Mouse (Mus musculus) limb, embryonic 15.5 days (tissue): ENCODE data around the gene Wbp2. TPM values are rescaled to one million over a fixed set of nuclear protein-coding genes. Genes with fewer than 3 reads are reported as not detected.
A peak's percentile ranks its signal among the peaks of the same experiment; 100 is the strongest.

Experiments used
- ATAC-seq: fragments of 200-750 bp; cut with Nextera tagmentation; 2 replicates; pipeline ENCODE4 v1.8.0; 2017; ENCODE audit warnings: low read depth, moderate TSS enrichment; ENCODE audit not compliant: insufficient number of reproducible peaks, low FRiP score, low TSS enrichment
- H3K27ac ChIP-seq: fragments of 300-500 bp; sonication (generic); 2 replicates; pipeline ENCODE4 v1.5.1; 2015; ENCODE audit warnings: moderate library complexity, mild to moderate bottlenecking, inconsistent platforms
- H3K27me3 ChIP-seq: fragments of 300-500 bp; sonication (generic); 2 replicates; pipeline ENCODE4 v1.6.1; 2015; ENCODE audit warnings: inconsistent platforms
- H3K36me3 ChIP-seq: fragments of 300-500 bp; sonication (generic); 2 replicates; pipeline ENCODE4 v1.6.1; 2015; ENCODE audit warnings: inconsistent platforms
- H3K4me1 ChIP-seq: fragments of 300-500 bp; sonication (generic); 2 replicates; pipeline ENCODE4 v1.6.1; 2015; ENCODE audit warnings: inconsistent platforms
- H3K4me2 ChIP-seq: fragments of 300-500 bp; sonication (generic); 2 replicates; pipeline ENCODE4 v1.6.1; 2015; ENCODE audit warnings: mild to moderate bottlenecking, inconsistent platforms
- H3K4me3 ChIP-seq: fragments of 300-500 bp; sonication (generic); 2 replicates; pipeline ENCODE4 v1.5.1; 2015; ENCODE audit warnings: mild to moderate bottlenecking, inconsistent platforms
- H3K9ac ChIP-seq: fragments of 300-500 bp; sonication (generic); 2 replicates; pipeline ENCODE4 v1.6.1; 2015; ENCODE audit warnings: inconsistent platforms
- H3K9me3 ChIP-seq: fragments of 300-500 bp; sonication (generic); 2 replicates; pipeline ENCODE4 v1.6.1; 2016; ENCODE audit warnings: inconsistent platforms
- WGBS: fragments of 180-500 bp; shearing (Covaris S2); methylation state at CpG from one replicate; pipeline ENCODE4 v1.1.7; 2015; 5-methylcytosine and 5-hydroxymethylcytosine counted together
- polyA plus RNA-seq: library from polyadenylated mRNA; unstranded; fragments of >200 nt; fragmentation: Nextera tagmentation; extraction: Ambion mirVana; gene quantifications from 2 replicates; pipeline ENCODE4 v1.2.1, GENCODE M21; 2015

Gene Wbp2
- polyA plus RNA-seq, 1 experiment from 2014 or later: 61.6 TPM

DNA sequence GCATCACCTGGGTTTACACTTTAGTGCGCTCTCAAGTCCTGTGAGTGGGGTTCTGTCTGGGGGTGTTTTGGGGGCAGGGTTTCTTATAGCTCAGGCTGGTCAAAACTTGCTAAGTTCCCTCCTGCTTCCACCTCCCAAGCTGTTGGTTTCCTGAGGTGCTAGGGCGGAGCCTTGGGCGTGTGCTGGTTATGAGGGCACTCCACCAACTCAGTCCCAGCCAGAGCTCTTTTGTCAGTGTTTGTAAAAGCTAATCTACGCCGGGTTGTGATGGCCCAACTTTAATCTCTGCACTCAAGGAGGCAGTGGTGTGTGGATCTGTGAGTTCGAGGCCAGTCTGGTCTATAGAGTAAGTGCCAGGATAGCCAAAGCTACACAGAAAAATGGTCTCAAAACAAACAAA, 2.6 kb downstream of the Wbp2 start:
- Histone ChIP-seq H3K9me3 (no peaks in the 10 kb centered on the region), H3K4me2 (no peak overlapping the region), H3K9ac (no peak overlapping the region), H3K27ac (0 out of 2 replicates have a peak overlapping the region, but pooled peaks have one; percentile 2), H3K27me3 (no peaks in the 10 kb centered on the region), H3K4me1 (peaks cover 24% of the 10 kb centered on the region), H3K4me3 (no peak overlapping the region), H3K36me3 (peaks cover 48% of the 10 kb centered on the region)
- no peak for ATAC-seq
- WGBS: 82% methylated on average over 6 of the region's 6 CpGs

DNA sequence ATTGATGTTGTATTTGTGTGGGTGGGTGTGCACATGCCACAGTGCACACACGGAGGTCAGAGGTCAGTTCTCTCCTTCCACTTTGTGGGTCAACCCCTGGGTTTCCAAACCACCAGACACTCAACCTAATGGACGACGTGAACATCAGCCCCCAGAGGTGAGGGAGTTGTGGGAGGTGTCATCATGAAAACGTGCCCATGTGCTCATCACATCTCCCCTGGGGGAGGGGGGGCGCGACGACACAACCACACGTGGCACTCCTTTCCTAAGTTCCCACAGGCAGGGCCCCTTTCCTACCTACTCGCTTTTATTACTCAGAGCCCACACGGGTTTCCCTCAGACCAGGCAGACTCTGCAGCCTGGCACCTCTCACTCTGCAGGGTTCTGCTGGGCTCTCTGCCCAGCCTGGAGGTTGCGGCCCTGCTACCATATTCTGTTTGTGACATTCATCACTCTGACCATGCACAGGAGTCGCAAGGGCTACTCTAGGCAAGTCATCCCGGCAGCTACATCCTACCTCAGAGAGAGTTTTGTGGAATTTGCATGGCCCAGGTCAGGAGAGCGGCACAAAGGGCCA, 3.6 kb downstream of the Wbp2 start:
- Histone ChIP-seq H3K9me3 (no peaks in the 10 kb centered on the region), H3K4me3 (no peak overlapping the region), H3K36me3 (peaks cover 52% of the 10 kb centered on the region), H3K27ac (no peak overlapping the region), H3K4me1 (peaks cover 30% of the 10 kb centered on the region), H3K9ac (no peak overlapping the region), H3K27me3 (no peaks in the 10 kb centered on the region), H3K4me2 (no peak overlapping the region)
- WGBS: 87% methylated on average over 14 of the region's 14 CpGs
- ATAC-seq: no peak

DNA sequence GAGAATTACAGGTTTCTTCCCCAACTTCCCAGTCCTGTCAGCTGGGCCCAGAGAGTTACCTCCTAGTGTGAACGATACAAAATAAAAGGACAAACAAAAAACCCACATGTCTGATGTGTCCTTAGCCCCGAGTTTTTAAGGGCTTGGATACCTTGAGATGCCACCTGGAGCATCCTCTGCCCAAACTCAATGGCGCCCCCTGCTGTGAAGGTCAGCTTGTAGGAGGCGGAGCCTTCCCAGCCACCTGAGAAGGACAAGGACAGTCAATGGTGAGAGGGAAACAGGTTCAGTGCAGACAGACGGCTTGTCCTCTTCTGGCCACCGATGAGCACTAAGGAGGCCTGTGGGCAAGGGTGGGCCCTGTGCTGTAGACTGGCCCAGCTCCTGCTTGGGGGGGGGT, 5.7 kb downstream of the Wbp2 start:
- H3K4me1 ChIP-seq: peaks cover 39% of the 10 kb centered on the region
- H3K9me3 ChIP-seq: no peaks in the 10 kb centered on the region
- ATAC-seq: no peak
- H3K27me3 ChIP-seq: no peaks in the 10 kb centered on the region
- WGBS: 71% methylated on average over 6 of the region's 6 CpGs
- H3K9ac ChIP-seq: no peak overlapping the region
- no peak overlapping the region for H3K4me2 ChIP-seq
- no peak overlapping the region for H3K4me3 ChIP-seq
- H3K27ac ChIP-seq: no peak overlapping the region
- peaks cover 52% of the 10 kb centered on the region for H3K36me3 ChIP-seq

DNA sequence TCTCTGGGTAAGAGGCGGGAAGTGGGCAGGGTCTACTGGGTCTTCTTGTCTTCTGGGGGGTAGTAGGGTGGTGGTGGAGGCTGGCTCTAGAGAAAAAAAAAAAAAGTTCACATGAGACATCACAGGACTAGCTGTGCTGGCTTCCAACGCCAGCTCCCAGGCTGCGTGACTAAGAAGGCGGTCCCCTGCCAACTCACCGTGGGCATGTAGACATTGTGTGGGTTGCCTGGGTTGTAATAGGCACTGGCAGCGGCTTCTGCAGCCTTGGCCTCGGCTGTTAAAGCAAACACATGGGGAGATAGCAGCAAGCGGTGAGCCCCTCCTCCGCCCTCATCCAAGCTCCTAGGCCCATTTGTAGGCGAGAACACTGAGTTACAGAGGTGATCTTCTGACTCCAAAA, 7.3 kb downstream of the Wbp2 start:
- Histone ChIP-seq H3K27ac (peak overlapping the region; percentile 55; the same call in 1 of the 2 replicates), H3K36me3 (peaks cover 52% of the 10 kb centered on the region), H3K27me3 (no peaks in the 10 kb centered on the region)

DNA sequence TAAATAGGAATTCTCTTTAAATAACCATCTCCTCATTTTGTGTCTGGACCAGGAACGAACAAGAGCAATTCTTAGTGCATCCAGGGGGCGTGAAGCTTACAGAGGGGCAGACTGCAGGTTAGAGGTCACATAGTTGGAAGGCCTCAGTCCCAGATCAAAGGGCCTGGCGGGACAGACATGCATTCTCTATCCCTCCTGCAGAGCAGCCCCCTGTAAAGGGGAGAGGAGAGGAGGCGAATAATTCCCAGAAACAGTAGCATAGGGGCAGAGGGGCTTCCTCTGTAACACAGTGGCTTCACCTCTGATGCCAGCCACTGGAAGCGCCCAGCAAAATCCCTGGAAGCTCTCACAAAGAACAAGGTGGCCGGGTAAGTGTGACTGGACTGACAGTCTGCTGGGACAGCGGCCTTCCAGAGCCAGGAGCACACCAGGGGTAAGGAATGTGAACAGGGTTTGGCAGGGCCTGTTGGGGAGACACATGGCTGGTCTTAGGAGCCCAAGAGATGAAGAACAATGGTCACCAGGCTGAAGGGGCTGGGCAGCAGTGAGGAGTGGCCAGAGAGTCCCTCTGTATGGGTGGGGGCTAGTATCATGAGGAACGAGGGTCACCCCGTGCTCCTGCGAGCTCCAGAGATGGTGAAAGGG, 8.0 kb downstream of the Wbp2 start:
- Histone ChIP-seq H3K4me3 (no peak overlapping the region), H3K4me2 (no peak overlapping the region), H3K9ac (no peak overlapping the region), H3K9me3 (no peaks in the 10 kb centered on the region), H3K27ac (0 out of 2 replicates have a peak overlapping the region, but pooled peaks have one; percentile 55), H3K36me3 (peaks cover 48% of the 10 kb centered on the region), H3K27me3 (no peaks in the 10 kb centered on the region), H3K4me1 (peaks cover 28% of the 10 kb centered on the region)
- no peak for ATAC-seq
- 48% methylated on average over 10 of the region's 10 CpGs for WGBS

More for the DNA sequence above, 7.3 kb downstream of the Wbp2 start:
- ATAC-seq: no peak
- Histone ChIP-seq H3K9ac (no peak overlapping the region), H3K4me1 (peaks cover 33% of the 10 kb centered on the region), H3K9me3 (no peaks in the 10 kb centered on the region), H3K4me2 (no peak overlapping the region), H3K4me3 (no peak overlapping the region)
- WGBS: 77% methylated on average over 10 of the region's 10 CpGs

DNA sequence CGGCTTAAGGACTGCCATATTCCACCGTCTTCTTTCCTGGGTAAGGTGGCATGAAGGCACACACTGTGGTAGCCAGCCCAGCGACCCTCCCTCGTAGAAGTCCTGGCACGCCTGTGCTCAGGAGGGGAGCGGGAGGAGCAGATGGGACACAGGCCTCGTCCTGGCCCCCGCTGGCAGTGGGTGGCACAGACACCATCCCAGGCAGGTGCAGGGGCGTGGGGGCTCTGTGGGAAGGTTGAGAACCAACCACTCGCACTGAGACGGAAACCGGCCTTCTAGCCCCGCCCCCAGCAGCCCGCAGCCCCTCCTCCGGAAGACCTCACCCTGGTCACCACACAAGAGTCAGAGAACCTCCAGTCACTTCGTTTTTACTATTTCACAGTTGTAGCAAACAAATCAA, 8.6 kb downstream of the Wbp2 start:
- ATAC-seq: no peak
- H3K36me3 ChIP-seq: peaks cover 42% of the 10 kb centered on the region
- H3K27me3 ChIP-seq: no peaks in the 10 kb centered on the region
- WGBS: 8% methylated on average over 16 of the region's 16 CpGs
- H3K9ac ChIP-seq: no peak overlapping the region
- H3K27ac ChIP-seq: peak overlapping the region; percentile 83
- H3K4me1 ChIP-seq: peaks cover 27% of the 10 kb centered on the region
- H3K4me2 ChIP-seq: peak overlapping the region; percentile 47
- no peaks in the 10 kb centered on the region for H3K9me3 ChIP-seq
- peak overlapping the region; percentile 22 for H3K4me3 ChIP-seq

DNA sequence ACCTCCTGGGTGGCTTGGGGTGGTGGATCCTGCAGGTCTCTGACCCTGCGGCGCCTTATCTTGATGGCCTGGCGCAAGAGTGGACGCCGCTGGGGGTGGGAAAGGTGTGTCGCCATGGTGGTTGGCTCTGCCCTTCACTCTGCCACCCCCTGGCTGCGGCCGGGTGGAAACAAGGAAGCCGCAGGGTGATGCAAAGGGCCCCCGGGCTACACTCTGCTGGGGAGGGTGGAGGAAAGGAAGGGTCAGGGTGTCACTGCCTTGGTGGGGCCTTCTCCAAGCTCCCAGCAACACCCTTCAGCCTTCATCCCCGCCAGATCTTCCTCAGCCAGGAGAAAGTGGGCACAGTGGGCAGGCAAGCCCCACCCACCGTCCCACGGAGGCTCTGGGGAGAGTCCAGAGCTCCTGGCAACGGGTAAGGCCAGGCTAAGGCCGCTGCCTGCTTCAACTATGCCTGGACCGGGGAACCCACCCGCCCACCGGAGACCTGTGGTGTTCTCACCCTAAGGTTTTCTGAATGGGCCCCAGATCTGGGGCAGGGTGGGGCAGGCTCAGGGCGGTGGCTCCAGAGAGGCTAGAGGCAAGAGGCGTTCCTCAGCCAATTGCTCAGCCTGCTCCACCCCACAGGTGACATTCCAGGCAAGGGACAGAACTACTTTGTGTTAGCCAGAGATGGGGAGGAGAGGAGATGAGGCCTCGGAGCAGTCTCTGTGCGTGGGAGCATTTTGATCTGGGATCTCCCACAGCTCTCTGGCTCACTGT, 9.2 kb downstream of the Wbp2 start, which contains the start of gene Unc13d:
TSS of gene Unc13d (minus strand) at position 516 of the 759 bp plus-strand sequence.
- 55% methylated on average over 22 of the region's 22 CpGs for WGBS
- no peak within 1 kb of the TSS for H3K9ac ChIP-seq
- peaks cover 39% of the 10 kb centered on the region for H3K36me3 ChIP-seq
- H3K4me1 ChIP-seq: peaks cover 27% of the 10 kb centered on the region
- H3K27me3 ChIP-seq: no peaks in the 10 kb centered on the region
- no peak for ATAC-seq
- H3K4me3 ChIP-seq: peak within 1 kb of the TSS; percentile 22
- H3K9me3 ChIP-seq: no peaks in the 10 kb centered on the region
- peak within 1 kb of the TSS; percentile 83 for H3K27ac ChIP-seq
- peak within 1 kb of the TSS; percentile 47 for H3K4me2 ChIP-seq

DNA sequence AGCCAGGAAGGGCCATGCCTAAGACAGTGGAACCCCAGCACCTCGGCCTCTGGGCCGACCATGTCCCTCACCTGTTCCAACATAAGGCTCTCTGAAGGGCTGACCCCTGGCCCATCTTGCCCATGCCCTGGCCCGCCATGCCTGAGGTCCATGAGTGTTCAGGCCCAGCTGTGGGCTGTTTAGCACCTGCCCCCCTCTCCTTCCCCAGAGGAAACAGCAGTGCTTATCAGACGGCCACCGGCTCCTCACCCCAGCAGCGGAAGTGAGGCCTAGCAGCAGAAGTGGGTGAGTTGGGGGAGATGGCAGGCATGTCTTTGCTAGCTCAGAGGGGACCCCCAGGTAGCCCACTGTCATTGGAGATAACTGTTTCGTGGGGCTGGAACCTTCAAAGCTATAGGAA, 10.0 kb downstream of the Wbp2 start:
- H3K4me3 ChIP-seq: no peak overlapping the region
- no peak overlapping the region for H3K27ac ChIP-seq
- peaks cover 31% of the 10 kb centered on the region for H3K36me3 ChIP-seq
- H3K4me2 ChIP-seq: 0 out of 2 replicates have a peak overlapping the region, but pooled peaks have one; percentile 47
- peaks cover 27% of the 10 kb centered on the region for H3K4me1 ChIP-seq
- no peak for ATAC-seq
- no peaks in the 10 kb centered on the region for H3K9me3 ChIP-seq
- no peak overlapping the region for H3K9ac ChIP-seq
- WGBS: 82% methylated on average over 7 of the region's 7 CpGs
- no peaks in the 10 kb centered on the region for H3K27me3 ChIP-seq

DNA sequence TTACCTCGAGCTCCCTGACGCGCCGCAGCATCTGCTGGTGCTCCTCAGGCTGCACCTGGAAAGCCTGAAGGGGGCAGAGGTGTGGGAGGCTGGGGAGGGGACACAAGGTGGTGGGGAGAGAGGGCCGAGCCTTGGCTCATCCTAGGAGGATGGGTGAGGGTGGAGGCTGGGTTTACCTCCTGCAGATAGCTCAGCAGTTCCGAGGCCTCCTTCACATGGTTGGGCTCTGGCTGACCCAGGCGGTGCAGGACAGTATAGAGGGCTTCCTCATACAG, 10.6 kb downstream of the Wbp2 start:
- H3K27me3 ChIP-seq: no peaks in the 10 kb centered on the region
- ATAC-seq: no peak
- H3K4me1 ChIP-seq: peaks cover 27% of the 10 kb centered on the region
- 58% methylated on average over 7 of the region's 7 CpGs for WGBS
- no peak overlapping the region for H3K9ac ChIP-seq
- no peak overlapping the region for H3K4me2 ChIP-seq
- H3K27ac ChIP-seq: no peak overlapping the region
- no peak overlapping the region for H3K4me3 ChIP-seq
- H3K9me3 ChIP-seq: no peaks in the 10 kb centered on the region
- peaks cover 25% of the 10 kb centered on the region for H3K36me3 ChIP-seq

DNA sequence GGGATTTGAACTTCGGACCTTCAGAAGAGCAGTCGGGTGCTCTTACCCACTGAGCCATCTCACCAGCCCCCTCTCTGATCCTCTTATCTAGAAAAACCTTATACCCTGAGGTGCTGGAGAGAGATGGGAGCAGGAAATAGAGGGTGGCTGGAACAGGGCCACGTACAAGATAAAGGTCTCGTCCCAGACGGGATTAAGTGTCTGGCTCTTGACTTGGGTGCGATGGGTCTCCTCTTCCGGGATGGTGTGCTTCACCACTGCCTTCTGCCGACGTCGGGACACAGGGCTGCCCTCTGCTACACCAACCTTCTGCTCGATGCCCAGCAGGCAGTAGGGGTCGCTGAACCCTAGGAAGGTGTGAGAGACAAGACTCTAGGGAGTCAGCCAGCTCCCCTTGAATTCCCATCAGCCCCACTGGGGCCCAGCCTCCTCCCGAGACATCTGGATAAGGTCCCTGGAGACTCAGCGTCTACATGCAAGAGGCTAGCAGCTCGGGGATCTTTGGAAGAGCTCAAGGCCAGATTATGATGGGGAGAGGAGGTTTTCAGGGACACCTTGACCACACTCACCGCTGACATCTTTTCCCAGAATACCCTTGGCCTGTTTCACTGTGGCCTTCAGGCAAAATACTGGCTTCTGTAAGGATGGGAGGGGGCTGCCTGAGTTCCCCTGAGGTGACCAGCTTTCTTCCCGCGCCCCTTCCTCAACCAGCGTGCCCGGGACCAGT, 11.1 kb downstream of the Wbp2 start:
- ATAC-seq: no peak
- WGBS: 57% methylated on average over 20 of the region's 20 CpGs
- no peak overlapping the region for H3K27ac ChIP-seq

DNA sequence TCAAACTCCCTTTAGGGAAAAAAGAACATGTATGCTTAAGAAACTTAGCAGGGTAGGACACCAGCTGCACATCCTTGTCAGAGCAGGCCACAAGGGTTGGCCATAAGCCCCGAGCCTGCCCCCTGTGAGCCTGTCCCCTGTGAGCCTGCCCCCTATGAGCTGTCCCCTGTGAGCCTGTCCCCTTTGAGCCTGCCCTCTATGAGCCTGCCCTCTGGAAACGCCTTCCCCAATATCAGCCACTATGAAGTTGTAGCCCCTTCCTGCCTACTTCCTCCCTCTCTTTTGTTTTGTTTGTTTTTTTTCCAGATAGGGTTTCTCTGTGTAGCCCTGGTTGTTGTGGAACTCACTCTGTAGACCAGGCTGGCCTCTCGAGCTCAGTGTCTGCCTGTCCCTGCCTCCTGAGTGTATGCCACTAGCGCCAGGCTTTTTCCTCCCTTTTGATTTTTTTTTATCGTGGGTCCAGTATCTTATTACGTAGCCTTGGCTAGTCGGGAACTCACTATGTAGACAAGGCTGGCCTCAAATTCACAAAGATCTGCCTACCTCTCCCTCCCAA, 12.3 kb downstream of the Wbp2 start:
- ATAC-seq: no peak
- Histone ChIP-seq H3K27me3 (no peaks in the 10 kb centered on the region), H3K4me1 (peaks cover 27% of the 10 kb centered on the region), H3K9ac (no peak overlapping the region), H3K9me3 (no peaks in the 10 kb centered on the region), H3K27ac (no peak overlapping the region), H3K36me3 (peaks cover 8% of the 10 kb centered on the region), H3K4me3 (no peak overlapping the region), H3K4me2 (no peak overlapping the region)
- 52% methylated on average over 7 of the region's 7 CpGs for WGBS

More for the DNA sequence above, 11.1 kb downstream of the Wbp2 start:
- H3K9ac ChIP-seq: no peak overlapping the region
- no peak overlapping the region for H3K4me3 ChIP-seq
- H3K4me1 ChIP-seq: peaks cover 27% of the 10 kb centered on the region
- H3K9me3 ChIP-seq: no peaks in the 10 kb centered on the region
- H3K4me2 ChIP-seq: no peak overlapping the region
- peaks cover 20% of the 10 kb centered on the region for H3K36me3 ChIP-seq
- H3K27me3 ChIP-seq: no peaks in the 10 kb centered on the region
